Mouse (Mus musculus) olfactory bulb, adult 2 months (tissue): Measurements from ENCODE around the gene Mrm1. TPM values are rescaled to one million over a fixed set of nuclear protein-coding genes. Genes with fewer than 3 reads are reported as not detected.
"Not testable (repeated sequence)": the region's sequence is repeated elsewhere in the genome, so short reads cannot be mapped to it uniquely, and the experiment has no call there.

ENCODE experiments used
- H3K27ac ChIP-seq: fragments of 200-500 bp; 2 replicates; pipeline ENCODE4 v1.5.1; 2012; ENCODE audit warnings: low read depth, low read length; ENCODE audit not compliant: insufficient read depth
- H3K4me1 ChIP-seq: fragments of 200-500 bp; 2 replicates; pipeline ENCODE4 v1.6.1; 2012; ENCODE audit warnings: low read length; ENCODE audit not compliant: control insufficient read depth, insufficient read depth
- H3K4me3 ChIP-seq: fragments of 200-500 bp; 2 replicates; pipeline ENCODE4 v1.5.1; 2012; ENCODE audit warnings: mild to moderate bottlenecking, low read depth, low read length, moderate library complexity; ENCODE audit not compliant: insufficient read depth
- CTCF ChIP-seq: fragments of 200-500 bp; IDR thresholded peaks from 2 replicates; pipeline ENCODE4 v1.5.1; 2012; ENCODE audit warnings: low read depth, mild to moderate bottlenecking, low read length, moderate library complexity; ENCODE audit not compliant: insufficient read depth
- POLR2A ChIP-seq: fragments of 200-500 bp; IDR thresholded peaks from 2 replicates; pipeline ENCODE4 v1.6.1; 2012; ENCODE audit warnings: mild to moderate bottlenecking, low read depth, low read length, moderate library complexity; ENCODE audit not compliant: insufficient read depth
- WGBS: fragments of 180-500 bp; shearing (Covaris S2); methylation state at CpG from one replicate; pipeline ENCODE4 v1.1.7; 2018; 5-methylcytosine and 5-hydroxymethylcytosine counted together
- polyA plus RNA-seq: library from polyadenylated mRNA; stranded (reverse); fragments of >200 nt; gene quantifications from 2 replicates; pipeline ENCODE4 v1.2.4, GENCODE M21; 2012; ENCODE audit warnings: low replicate concordance; ENCODE audit not compliant: missing spikeins, insufficient read depth, insufficient read length

Mrm1 gene
- polyA plus RNA-seq, result not detected in 2 replicates

- WGBS, result under 1% methylated on average over 55 of the region's 55 CpGs
- Histone ChIP-seq H3K4me3 (peak within 1 kb of the TSS; percentile 71), H3K27ac (peak within 1 kb of the TSS; percentile 23; the same call in 1 of the 2 replicates), H3K4me1 (peaks cover 3% of the 10 kb centered on the region)
- peak; percentile 15; the same call in 1 of the 2 replicates for TF ChIP-seq POLR2A
- TF ChIP-seq CTCF, result peak; percentile 63; the same call in 1 of the 2 replicates
Measured at GRCm38 (mm10) chr11:84818961-84819692, at the start of gene Mrm1. Mrm1 (minus strand) TSS chr11:84819515.

DNA sequence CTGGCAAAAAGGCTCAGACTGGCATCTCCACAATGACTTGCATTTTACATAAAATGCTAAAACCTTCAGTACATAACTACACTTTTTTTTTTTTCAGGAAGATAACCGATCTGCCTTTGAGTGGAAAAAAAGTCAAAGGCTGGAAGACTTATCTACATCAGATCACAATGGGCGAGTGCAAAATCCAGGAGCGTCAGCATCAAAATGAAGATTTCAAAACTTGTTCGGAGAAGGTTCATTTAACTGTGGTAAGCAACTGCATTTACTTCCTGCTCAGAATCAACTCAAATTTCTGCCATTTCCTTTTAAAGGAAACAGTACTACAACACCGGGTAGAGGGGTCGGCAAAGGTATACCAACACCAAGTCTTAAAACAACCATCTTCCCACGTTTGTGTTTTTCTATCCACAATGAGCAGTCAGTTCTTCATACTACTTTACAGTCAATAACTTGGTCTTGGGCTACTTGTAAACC is 49.5 kb upstream of the Mrm1 start:
- TF ChIP-seq CTCF (no peak), POLR2A (no peak)
- Histone ChIP-seq H3K4me1 (no peaks in the 10 kb centered on the region), H3K4me3 (no peak overlapping the region), H3K27ac (no peak overlapping the region)
- 5% methylated on average over 7 of the region's 7 CpGs for WGBS

GRCm38 (mm10) chr11:84867586-84867985 is 48.3 kb upstream of the Mrm1 start:
- H3K4me3 ChIP-seq, result no peak overlapping the region
- no peak for TF ChIP-seq CTCF
- 80% methylated on average over 2 of the region's 2 CpGs for WGBS
- H3K27ac ChIP-seq, result no peak overlapping the region
- no peaks in the 10 kb centered on the region for H3K4me1 ChIP-seq

GRCm38 (mm10) chr11:84865268-84865667 is 46.0 kb upstream of the Mrm1 start:
- TF ChIP-seq CTCF, result no peak
- no peak for TF ChIP-seq POLR2A
- WGBS, result 76% methylated on average over 2 of the region's 2 CpGs

GRCm38 (mm10) chr11:84855285-84855684 is 36.0 kb upstream of the Mrm1 start:
- no peaks in the 10 kb centered on the region for H3K4me1 ChIP-seq
- TF ChIP-seq CTCF (no peak), POLR2A (no peak)
- 95% methylated on average over 6 of the region's 6 CpGs for WGBS
- H3K4me3 ChIP-seq, result no peak overlapping the region
- H3K27ac ChIP-seq, result no peak overlapping the region

More at GRCm38 (mm10) chr11:84865268-84865667, 46.0 kb upstream of the Mrm1 start:
- Histone ChIP-seq H3K27ac (no peak overlapping the region), H3K4me3 (no peak overlapping the region), H3K4me1 (no peaks in the 10 kb centered on the region)

- no peak overlapping the region for H3K27ac ChIP-seq
- TF ChIP-seq POLR2A (no peak), CTCF (no peak)
- H3K4me3 ChIP-seq, result no peak overlapping the region
- 71% methylated on average over 7 of the region's 7 CpGs for WGBS
- H3K4me1 ChIP-seq, result no peaks in the 10 kb centered on the region
Measured at GRCm38 (mm10) chr11:84847475-84848090, 28.3 kb upstream of the Mrm1 start.

DNA sequence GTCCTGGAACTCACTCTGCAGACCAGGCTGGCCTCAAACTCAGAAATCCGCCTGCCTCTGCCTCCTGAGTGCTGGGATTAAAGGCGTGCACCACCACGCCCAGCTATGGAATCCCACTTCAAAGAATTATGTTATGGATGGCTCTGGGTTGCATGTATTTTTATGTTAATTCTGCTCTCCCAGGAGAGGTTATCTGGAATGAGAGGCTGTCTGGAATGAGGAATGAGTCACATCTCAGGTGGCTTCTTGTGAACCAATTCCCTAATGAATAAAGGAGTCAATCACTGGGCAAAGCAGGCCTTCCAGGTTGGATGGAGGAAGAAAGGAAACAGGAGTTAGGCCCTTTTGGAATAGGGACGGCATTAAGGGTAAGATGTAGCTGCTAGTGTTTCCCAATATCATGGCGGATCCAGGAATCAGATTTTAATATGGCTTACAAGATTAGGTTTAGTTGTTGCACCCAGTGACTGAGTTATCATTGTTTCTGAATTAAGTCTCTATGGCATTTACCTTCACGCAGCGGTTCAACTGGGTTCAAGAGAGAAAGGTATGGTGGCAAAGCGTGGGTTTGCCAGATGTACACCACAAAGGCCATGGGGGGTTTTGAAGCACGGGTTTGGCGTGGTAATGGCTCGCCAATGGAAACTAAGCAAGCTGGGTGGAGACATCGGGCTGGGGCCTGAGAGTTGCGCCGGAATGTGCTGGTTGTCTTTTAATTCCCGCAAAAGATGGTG is 27.6 kb upstream of the Mrm1 start:
- 97% methylated on average over 15 of the region's 15 CpGs for WGBS
- H3K27ac ChIP-seq, result no peak overlapping the region
- H3K4me1 ChIP-seq, result no peaks in the 10 kb centered on the region
- H3K4me3 ChIP-seq, result no peak overlapping the region
- no peak for TF ChIP-seq POLR2A

DNA sequence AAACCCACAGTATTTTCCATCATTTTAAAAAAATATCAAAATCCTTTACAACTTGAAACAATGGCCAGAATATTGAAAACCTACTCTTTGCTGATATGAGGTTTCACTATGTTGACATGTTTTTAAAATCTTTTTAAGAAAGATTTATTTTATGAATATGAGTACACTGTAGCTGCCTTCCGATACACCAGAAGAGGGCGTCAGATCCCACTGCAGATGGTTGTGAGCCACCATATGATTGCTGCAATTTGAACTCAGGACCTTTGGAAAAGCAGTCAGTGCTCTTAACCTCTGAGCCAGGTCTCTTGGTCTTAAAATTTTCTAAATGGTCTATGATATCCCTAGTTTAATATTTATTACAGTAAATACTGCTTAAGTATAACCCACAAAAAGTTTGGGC is 20.0 kb upstream of the Mrm1 start:
- H3K4me1 ChIP-seq, result no peaks in the 10 kb centered on the region
- TF ChIP-seq POLR2A (no peak), CTCF (no peak)
- H3K27ac ChIP-seq, result no peak overlapping the region
- 98% methylated on average over 2 of the region's 2 CpGs for WGBS
- H3K4me3 ChIP-seq, result no peak overlapping the region

- H3K4me3 ChIP-seq, result 0 out of 2 replicates have a peak overlapping the region, but pooled peaks have one; percentile 59
- 81% methylated on average over 11 of the region's 11 CpGs for WGBS
- H3K27ac ChIP-seq, result peak overlapping the region; percentile 65; the same call in 1 of the 2 replicates
Measured at GRCm38 (mm10) chr11:84829495-84829894, 10.2 kb upstream of the Mrm1 start.

More at GRCm38 (mm10) chr11:84829495-84829894, 10.2 kb upstream of the Mrm1 start:
- not testable (repeated sequence) for H3K4me1 ChIP-seq
